Mouse (Mus musculus): ENCODE data around the gene Gabrb1. TPM values are rescaled to one million over a fixed set of nuclear protein-coding genes. Genes with fewer than 3 reads are reported as not detected.

The Gabrb1 gene
- polyA plus RNA-seq, 1 experiment: not detected

- peak overlapping the region; percentile 71 for H3K4me3 ChIP-seq (ENCODE audit: low read depth, low read length)
- peaks cover 3% of the 10 kb centered on the region; the same call in 1 of the 2 replicates for H3K27me3 ChIP-seq (ENCODE audit: control insufficient read depth, insufficient read depth, low read length, poor library complexity, severe bottlenecking)
- peak overlapping the region; percentile 49 for H3K9ac ChIP-seq (ENCODE audit: low read depth, poor library complexity, severe bottlenecking)
- no peak overlapping the region for H3K27ac ChIP-seq (ENCODE audit: insufficient read depth, low read length)
- no peaks in the 10 kb centered on the region for H3K9me3 ChIP-seq (replicated peaks; ENCODE audit: control insufficient read depth, insufficient read depth, low read length, poor library complexity, severe bottlenecking)
- no peaks in the 10 kb centered on the region for H3K36me3 ChIP-seq (ENCODE audit: control insufficient read depth, insufficient read depth, low read length, poor library complexity, severe bottlenecking)
- TF ChIP-seq POLR2A (IDR thresholded peaks at IDR 0.05; ENCODE audit: insufficient read depth, low read length) (no peak), EP300 (IDR thresholded peaks at IDR 0.05; ENCODE audit: insufficient read depth, low read depth, low read length) (no peak), CTCF (IDR thresholded peaks at IDR 0.05; ENCODE audit: low read depth, low read length) (peak; percentile 32)
- no peaks in the 10 kb centered on the region for H3K4me1 ChIP-seq (ENCODE audit: control insufficient read depth, insufficient read depth, low read length)
These were observed 42.8 kb downstream of the Gabrb1 start for GRCm38 (mm10) chr5:71700468-71701272.

- Histone ChIP-seq H3K9me3 (replicated peaks; ENCODE audit: control insufficient read depth, insufficient read depth, low read length, poor library complexity, severe bottlenecking) (no peaks in the 10 kb centered on the region), H3K27ac (ENCODE audit: insufficient read depth, low read length) (no peak overlapping the region), H3K9ac (ENCODE audit: low read depth, poor library complexity, severe bottlenecking) (peak overlapping the region; percentile 49), H3K4me3 (ENCODE audit: low read depth, low read length) (peak overlapping the region; percentile 71), H3K27me3 (ENCODE audit: control insufficient read depth, insufficient read depth, low read length, poor library complexity, severe bottlenecking) (peaks cover 3% of the 10 kb centered on the region; the same call in 1 of the 2 replicates), H3K36me3 (ENCODE audit: control insufficient read depth, insufficient read depth, low read length, poor library complexity, severe bottlenecking) (no peaks in the 10 kb centered on the region), H3K4me1 (ENCODE audit: control insufficient read depth, insufficient read depth, low read length) (no peaks in the 10 kb centered on the region)
- TF ChIP-seq POLR2A (IDR thresholded peaks at IDR 0.05; ENCODE audit: insufficient read depth, low read length) (no peak), CTCF (IDR thresholded peaks at IDR 0.05; ENCODE audit: low read depth, low read length) (no peak), EP300 (IDR thresholded peaks at IDR 0.05; ENCODE audit: insufficient read depth, low read depth, low read length) (no peak)
These were observed 43.3 kb downstream of the Gabrb1 start for GRCm38 (mm10) chr5:71701273-71701614.

- no peaks in the 10 kb centered on the region for H3K36me3 ChIP-seq (ENCODE audit: control insufficient read depth, insufficient read depth, low read length, poor library complexity, severe bottlenecking)
- H3K27me3 ChIP-seq (ENCODE audit: control insufficient read depth, insufficient read depth, low read length, poor library complexity, severe bottlenecking): no peaks in the 10 kb centered on the region
- H3K9ac ChIP-seq (ENCODE audit: low read depth, poor library complexity, severe bottlenecking): no peak overlapping the region
- H3K4me3 ChIP-seq (ENCODE audit: low read depth, low read length): no peak overlapping the region
- no peaks in the 10 kb centered on the region for H3K4me1 ChIP-seq (ENCODE audit: control insufficient read depth, insufficient read depth, low read length)
- no peak overlapping the region for H3K27ac ChIP-seq (ENCODE audit: insufficient read depth, low read length)
- TF ChIP-seq CTCF (IDR thresholded peaks at IDR 0.05; ENCODE audit: low read depth, low read length) (no peak), POLR2A (IDR thresholded peaks at IDR 0.05; ENCODE audit: insufficient read depth, low read length) (no peak)
- no peaks in the 10 kb centered on the region for H3K9me3 ChIP-seq (replicated peaks; ENCODE audit: control insufficient read depth, insufficient read depth, low read length, poor library complexity, severe bottlenecking)
These were observed 75.2 kb downstream of the Gabrb1 start for GRCm38 (mm10) chr5:71732931-71733792.

- H3K36me3 ChIP-seq (ENCODE audit: control insufficient read depth, insufficient read depth, low read length, poor library complexity, severe bottlenecking): no peaks in the 10 kb centered on the region
- no peaks in the 10 kb centered on the region for H3K9me3 ChIP-seq (replicated peaks; ENCODE audit: control insufficient read depth, insufficient read depth, low read length, poor library complexity, severe bottlenecking)
- no peak overlapping the region for H3K4me3 ChIP-seq (ENCODE audit: low read depth, low read length)
- H3K4me1 ChIP-seq (ENCODE audit: control insufficient read depth, insufficient read depth, low read length): no peaks in the 10 kb centered on the region
- no peak overlapping the region for H3K27ac ChIP-seq (ENCODE audit: insufficient read depth, low read length)
- H3K27me3 ChIP-seq (ENCODE audit: control insufficient read depth, insufficient read depth, low read length, poor library complexity, severe bottlenecking): no peaks in the 10 kb centered on the region
- no peak overlapping the region for H3K9ac ChIP-seq (ENCODE audit: low read depth, poor library complexity, severe bottlenecking)
- no peak for TF ChIP-seq POLR2A (IDR thresholded peaks at IDR 0.05; ENCODE audit: insufficient read depth, low read length)
These were observed 89.5 kb downstream of the Gabrb1 start for GRCm38 (mm10) chr5:71747411-71747810.

- Histone ChIP-seq H3K9ac (ENCODE audit: low read depth, poor library complexity, severe bottlenecking) (no peak overlapping the region), H3K9me3 (replicated peaks; ENCODE audit: control insufficient read depth, insufficient read depth, low read length, poor library complexity, severe bottlenecking) (no peaks in the 10 kb centered on the region), H3K4me3 (ENCODE audit: low read depth, low read length) (no peak overlapping the region), H3K27me3 (ENCODE audit: control insufficient read depth, insufficient read depth, low read length, poor library complexity, severe bottlenecking) (no peaks in the 10 kb centered on the region), H3K27ac (ENCODE audit: insufficient read depth, low read length) (no peak overlapping the region), H3K36me3 (ENCODE audit: control insufficient read depth, insufficient read depth, low read length, poor library complexity, severe bottlenecking) (no peaks in the 10 kb centered on the region), H3K4me1 (ENCODE audit: control insufficient read depth, insufficient read depth, low read length) (no peaks in the 10 kb centered on the region)
- no peak for TF ChIP-seq POLR2A (IDR thresholded peaks at IDR 0.05; ENCODE audit: insufficient read depth, low read length)
- no peak for TF ChIP-seq EP300 (IDR thresholded peaks at IDR 0.05; ENCODE audit: insufficient read depth, low read depth, low read length)
- no peak for TF ChIP-seq CTCF (IDR thresholded peaks at IDR 0.05; ENCODE audit: low read depth, low read length)
These were observed 96.1 kb downstream of the Gabrb1 start for GRCm38 (mm10) chr5:71753966-71754365.

GRCm38 (mm10) chr5:71761105-71761504 lies 103.2 kb downstream of the Gabrb1 start:
- no peak overlapping the region for H3K27ac ChIP-seq (ENCODE audit: insufficient read depth, low read length)
- H3K4me3 ChIP-seq (ENCODE audit: low read depth, low read length): no peak overlapping the region
- no peaks in the 10 kb centered on the region for H3K27me3 ChIP-seq (ENCODE audit: control insufficient read depth, insufficient read depth, low read length, poor library complexity, severe bottlenecking)
- no peaks in the 10 kb centered on the region for H3K36me3 ChIP-seq (ENCODE audit: control insufficient read depth, insufficient read depth, low read length, poor library complexity, severe bottlenecking)
- no peak for TF ChIP-seq EP300 (IDR thresholded peaks at IDR 0.05; ENCODE audit: insufficient read depth, low read depth, low read length)
- TF ChIP-seq CTCF (IDR thresholded peaks at IDR 0.05; ENCODE audit: low read depth, low read length): no peak
- TF ChIP-seq POLR2A (IDR thresholded peaks at IDR 0.05; ENCODE audit: insufficient read depth, low read length): no peak
- no peaks in the 10 kb centered on the region for H3K4me1 ChIP-seq (ENCODE audit: control insufficient read depth, insufficient read depth, low read length)
- no peak overlapping the region for H3K9ac ChIP-seq (ENCODE audit: low read depth, poor library complexity, severe bottlenecking)
- H3K9me3 ChIP-seq (replicated peaks; ENCODE audit: control insufficient read depth, insufficient read depth, low read length, poor library complexity, severe bottlenecking): no peaks in the 10 kb centered on the region
